Mouse (Mus musculus) left cerebral cortex, adult 18-20 months (tissue): ENCODE measurements around the gene Pck1. TPM values are rescaled to one million over a fixed set of nuclear protein-coding genes. Genes with fewer than 3 reads are reported as not detected.

Experiments used
- DNase-seq, 2 experiments: peaks; one replicate each; pipeline ENCODE4 v3.0.0; 2021 to 2022; ENCODE audit warnings: low spot score in 2 of 2, mixed read lengths in 1 of 2
- total RNA-seq, 2 experiments: library from RNA; stranded (reverse); gene quantifications; 2 replicates each; pipeline ENCODE4 v1.2.3; 2021

Gene Pck1
- total RNA-seq, 2 experiments from 2014 or later = not detected

DNA sequence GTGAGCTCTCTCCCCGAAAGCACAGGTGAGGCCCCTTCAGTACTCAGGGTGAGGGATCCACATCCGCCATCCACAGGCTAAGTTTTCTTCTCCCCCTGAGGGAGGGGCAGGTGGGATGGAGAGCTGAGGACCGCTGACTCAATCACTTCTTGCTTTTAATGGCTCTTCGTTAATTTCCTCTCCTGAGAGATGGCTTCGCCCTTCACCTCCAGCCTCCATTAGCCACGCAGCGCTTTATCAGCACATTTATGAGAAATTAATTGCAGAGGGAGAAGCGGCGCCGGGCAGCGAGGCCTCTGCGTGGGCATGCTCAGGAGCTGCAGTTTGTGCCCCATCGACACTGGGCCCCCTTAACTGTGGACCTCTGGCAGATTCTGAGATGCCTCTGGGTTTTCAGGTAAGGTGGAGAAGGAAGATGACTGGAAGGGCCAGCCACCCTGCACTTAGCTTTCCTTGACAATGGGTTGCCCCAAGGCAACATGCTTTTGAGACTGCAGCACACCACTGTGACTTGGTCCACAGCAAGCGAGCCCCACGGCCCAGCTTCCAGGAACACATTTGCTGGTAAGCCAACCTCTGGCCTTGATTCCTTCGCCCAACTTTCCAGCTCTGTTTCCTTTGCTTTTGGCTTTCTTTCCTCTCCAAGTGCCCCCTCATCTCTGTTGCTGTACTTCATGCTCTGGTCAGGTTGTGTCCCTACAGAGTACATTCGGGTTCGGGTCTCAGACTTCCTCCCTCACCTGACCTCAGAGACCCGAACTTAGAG, 50.3 kb downstream of the Pck1 start:
- DNase-seq = no peak

- no peak for DNase-seq
Measured at GRCm38 (mm10) chr2:173203726-173204125, 50.9 kb downstream of the Pck1 start.

GRCm38 (mm10) chr2:173204671-173205070, 51.8 kb downstream of the Pck1 start:
- no peak for DNase-seq

DNA sequence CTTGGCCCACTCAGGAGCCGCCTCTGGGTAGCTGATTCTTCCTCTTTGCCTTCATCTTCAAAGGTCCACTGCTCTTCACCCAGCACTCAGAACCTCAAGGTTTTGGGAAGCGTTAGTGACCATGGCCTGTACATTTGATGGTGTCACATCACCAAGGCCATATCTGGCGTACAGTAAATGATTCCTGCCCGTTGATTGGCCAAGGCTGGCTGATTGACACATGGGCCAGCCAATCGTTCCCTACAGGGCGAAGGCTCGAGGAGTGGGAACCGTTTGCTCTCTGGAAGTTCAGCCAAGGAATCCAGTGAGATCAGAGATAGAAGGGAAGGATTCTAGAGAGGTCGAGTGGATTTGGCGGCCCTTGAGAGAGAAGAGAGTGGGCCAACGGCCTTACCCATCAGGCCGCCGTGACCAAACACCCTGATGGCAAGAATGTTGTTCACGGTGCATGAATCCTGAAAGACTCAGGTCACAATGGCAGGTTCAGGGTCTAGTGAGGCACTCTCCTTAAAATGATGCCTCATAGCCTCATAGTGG, 52.8 kb downstream of the Pck1 start:
- no peak for DNase-seq

DNA sequence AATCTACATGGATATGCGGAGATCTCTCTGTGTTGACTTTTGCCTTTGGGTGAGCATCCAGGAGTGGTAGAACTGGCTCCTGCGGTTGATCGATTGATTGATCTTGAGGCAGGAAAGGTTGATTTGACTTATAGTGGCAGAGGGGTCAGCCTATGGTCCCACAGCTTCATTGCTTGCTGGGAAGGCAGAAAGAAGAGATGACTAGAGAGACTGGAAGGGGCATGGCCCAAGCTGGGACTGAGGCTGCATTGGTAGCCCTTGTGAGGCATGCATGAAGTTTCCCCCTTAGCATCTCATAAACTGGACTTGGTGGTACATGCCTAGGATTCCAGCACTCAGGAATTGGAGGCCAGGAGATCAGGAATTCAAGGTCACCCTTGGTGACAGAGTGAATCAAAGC, 54.2 kb downstream of the Pck1 start:
- no peak for DNase-seq

Other genes with a start within 250 kb of the Pck1 start
- 10 to 100 TPM; 12.8 to 13.9 TPM for gene Bmp7, start 212.7 kb upstream of the Pck1 start, total RNA-seq
- under 1 TPM; 0.23 to 0.28 TPM for gene Spo11, start 175.3 kb upstream of the Pck1 start, total RNA-seq
- gene Rae1, start 152.9 kb upstream of the Pck1 start, total RNA-seq = 10 to 100 TPM; 55.2 to 61.0 TPM
- gene Rbm38, start 132.6 kb upstream of the Pck1 start, total RNA-seq = 1 to 10 TPM; 3.4 to 3.9 TPM
- gene Ctcfl, start 33.5 kb upstream of the Pck1 start, total RNA-seq = not detected
- not detected for gene Zbp1, start 65.9 kb downstream of the Pck1 start, total RNA-seq
- 10 to 100 TPM; 45.8 to 49.9 TPM for gene Pmepa1, start 123.5 kb downstream of the Pck1 start, total RNA-seq